Mouse (Mus musculus): ENCODE results near the gene Mettl4. TPM values are rescaled to one million over a fixed set of nuclear protein-coding genes. Genes with fewer than 3 reads are reported as not detected.
"Not testable (repeated sequence)": the region's sequence is repeated elsewhere in the genome, so short reads cannot be mapped to it uniquely, and the experiment has no call there.

Mettl4 gene
- polyA plus RNA-seq, 1 experiment from 2014 or later = 31.0 TPM

DNA sequence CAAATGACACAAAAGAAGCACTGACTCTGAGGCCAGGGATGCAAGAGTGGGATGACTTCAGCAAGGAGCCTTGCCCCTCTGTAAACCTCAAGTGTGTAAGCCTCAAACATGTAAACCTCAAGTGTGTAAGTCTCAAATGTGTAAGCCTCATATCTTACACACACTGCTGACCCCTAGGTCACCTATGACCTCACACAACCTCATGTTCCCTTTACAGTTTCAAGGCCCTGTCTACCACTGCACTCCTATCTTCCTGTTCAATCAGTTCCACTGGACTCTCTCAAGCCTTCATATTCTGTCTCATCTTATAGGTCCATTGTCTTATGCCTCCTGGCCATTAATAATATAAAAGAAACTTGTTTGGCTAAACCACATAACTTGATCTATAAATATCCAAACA lies 13.9 kb downstream of the Mettl4 start:
- Histone ChIP-seq H3K36me3 (ENCODE audit: control insufficient read depth, insufficient read depth, low read length) (no peaks in the 10 kb centered on the region; the same call in 1 of the 2 replicates), H3K4me3 (ENCODE audit: low read depth, low read length) (no peak overlapping the region), H3K27ac (ENCODE audit: low read depth, low read length) (no peak overlapping the region), H3K9ac (ENCODE audit: low read depth, low read length) (no peak overlapping the region), H3K4me1 (replicated peaks; ENCODE audit: control insufficient read depth, insufficient read depth, low read length) (no peaks in the 10 kb centered on the region), H3K4me2 (no peak overlapping the region), H3K9me3 (ENCODE audit: control insufficient read depth, low read length) (no peaks in the 10 kb centered on the region), H3K27me3 (replicated peaks; ENCODE audit: control insufficient read depth, insufficient read depth, low read length) (no peaks in the 10 kb centered on the region)
- DNase-seq (ENCODE audit: low spot score) (no peak), ATAC-seq (replicated peaks; ENCODE audit: low FRiP score) (peak; percentile 26; the same call in 1 of the 2 replicates)

DNA sequence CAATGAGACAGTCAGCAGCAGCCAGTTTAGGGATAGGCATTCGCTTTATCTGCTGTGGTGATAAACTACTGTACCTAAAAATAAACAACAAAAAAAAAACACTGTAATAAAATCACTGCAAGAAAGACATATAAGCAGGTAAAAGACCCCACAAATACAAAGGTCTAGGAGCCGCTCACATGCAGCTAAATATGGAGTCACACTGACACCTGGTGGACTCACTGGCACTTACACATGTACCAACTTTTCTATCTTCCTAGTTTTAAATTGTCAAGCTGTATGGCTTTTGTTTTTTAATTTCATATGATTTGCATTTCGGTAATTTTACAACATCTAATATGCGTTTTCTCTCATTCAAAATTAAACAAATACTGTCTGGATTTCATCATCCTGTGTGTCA lies 14.4 kb downstream of the Mettl4 start:
- H3K36me3 ChIP-seq (ENCODE audit: control insufficient read depth, insufficient read depth, low read length) = no peaks in the 10 kb centered on the region; the same call in 1 of the 2 replicates
- H3K27ac ChIP-seq (ENCODE audit: low read depth, low read length) = no peak overlapping the region
- ATAC-seq (replicated peaks; ENCODE audit: low FRiP score) = no peak
- no peak overlapping the region for H3K9ac ChIP-seq (ENCODE audit: low read depth, low read length)
- H3K9me3 ChIP-seq (ENCODE audit: control insufficient read depth, low read length) = no peaks in the 10 kb centered on the region
- no peak overlapping the region for H3K4me3 ChIP-seq (ENCODE audit: low read depth, low read length)
- no peaks in the 10 kb centered on the region for H3K4me1 ChIP-seq (replicated peaks; ENCODE audit: control insufficient read depth, insufficient read depth, low read length)
- no peak for DNase-seq (ENCODE audit: low spot score)
- H3K27me3 ChIP-seq (replicated peaks; ENCODE audit: control insufficient read depth, insufficient read depth, low read length) = no peaks in the 10 kb centered on the region
- WGBS = 68% methylated on average over 4 of the region's 4 CpGs
- no peak overlapping the region for H3K4me2 ChIP-seq

DNA sequence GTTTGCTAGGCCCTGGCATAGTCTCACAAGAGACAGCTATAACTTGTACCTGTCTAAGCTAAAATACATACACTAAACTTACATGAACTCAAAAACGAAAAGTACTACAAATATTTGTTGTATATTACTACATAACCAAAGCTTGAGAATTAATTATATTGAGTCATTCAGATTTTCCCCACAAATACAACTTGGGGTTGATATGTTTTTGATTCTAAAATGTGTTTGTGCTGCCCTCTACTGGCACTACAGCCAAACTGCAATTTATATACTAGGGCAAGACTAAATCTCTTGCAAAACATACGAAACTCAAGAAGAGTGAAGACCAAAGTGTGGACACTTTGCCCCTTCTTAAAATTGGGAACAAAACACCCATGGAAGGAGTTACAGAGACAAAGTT lies 19.4 kb downstream of the Mettl4 start:
- WGBS = 47% methylated on average over 2 of the region's 2 CpGs
- H3K36me3 ChIP-seq (ENCODE audit: control insufficient read depth, insufficient read depth, low read length); DNase-seq (ENCODE audit: low spot score); H3K27me3 ChIP-seq (replicated peaks; ENCODE audit: control insufficient read depth, insufficient read depth, low read length); H3K4me3 ChIP-seq (ENCODE audit: low read depth, low read length); H3K9ac ChIP-seq (ENCODE audit: low read depth, low read length); H3K9me3 ChIP-seq (ENCODE audit: control insufficient read depth, low read length); ATAC-seq (replicated peaks; ENCODE audit: low FRiP score); H3K4me1 ChIP-seq (replicated peaks; ENCODE audit: control insufficient read depth, insufficient read depth, low read length); H3K4me2 ChIP-seq; H3K27ac ChIP-seq (ENCODE audit: low read depth, low read length): not testable (repeated sequence)

GRCm38 (mm10) chr17:94726750-94727149 lies 23.1 kb downstream of the Mettl4 start:
- no peaks in the 10 kb centered on the region for H3K36me3 ChIP-seq (ENCODE audit: control insufficient read depth, insufficient read depth, low read length)
- H3K27ac ChIP-seq (ENCODE audit: low read depth, low read length) = no peak overlapping the region
- no peak overlapping the region for H3K9ac ChIP-seq (ENCODE audit: low read depth, low read length)
- H3K4me3 ChIP-seq (ENCODE audit: low read depth, low read length) = no peak overlapping the region
- ATAC-seq (replicated peaks; ENCODE audit: low FRiP score) (no peak), DNase-seq (ENCODE audit: low spot score) (no peak)
- no peaks in the 10 kb centered on the region for H3K27me3 ChIP-seq (replicated peaks; ENCODE audit: control insufficient read depth, insufficient read depth, low read length)
- H3K4me1 ChIP-seq (replicated peaks; ENCODE audit: control insufficient read depth, insufficient read depth, low read length) = no peaks in the 10 kb centered on the region
- WGBS = 89% methylated on average over 4 of the region's 4 CpGs
- H3K9me3 ChIP-seq (ENCODE audit: control insufficient read depth, low read length) = no peaks in the 10 kb centered on the region
- H3K4me2 ChIP-seq = no peak overlapping the region

- WGBS = 84% methylated on average over 6 of the region's 6 CpGs
- ATAC-seq (replicated peaks; ENCODE audit: low FRiP score) = no peak
Observed at GRCm38 (mm10) chr17:94673515-94674317, 76.1 kb downstream of the Mettl4 start.

More at GRCm38 (mm10) chr17:94673515-94674317, 76.1 kb downstream of the Mettl4 start:
- no peak overlapping the region for H3K4me2 ChIP-seq
- no peaks in the 10 kb centered on the region for H3K36me3 ChIP-seq (ENCODE audit: control insufficient read depth, insufficient read depth, low read length)
- H3K9me3 ChIP-seq (ENCODE audit: control insufficient read depth, low read length) = no peaks in the 10 kb centered on the region
- no peaks in the 10 kb centered on the region for H3K4me1 ChIP-seq (replicated peaks; ENCODE audit: control insufficient read depth, insufficient read depth, low read length)
- no peak overlapping the region for H3K27ac ChIP-seq (ENCODE audit: low read depth, low read length)
- H3K4me3 ChIP-seq (ENCODE audit: low read depth, low read length) = no peak overlapping the region
- H3K27me3 ChIP-seq (replicated peaks; ENCODE audit: control insufficient read depth, insufficient read depth, low read length) = no peaks in the 10 kb centered on the region
- DNase-seq (ENCODE audit: low spot score) = no peak
- H3K9ac ChIP-seq (ENCODE audit: low read depth, low read length) = no peak overlapping the region

Measured in liver, embryonic 11.5 days (tissue).